Mouse (Mus musculus) myocyte (in vitro differentiated cells): ENCODE data around the gene Rilpl1. TPM values are rescaled to one million over a fixed set of nuclear protein-coding genes. Genes with fewer than 3 reads are reported as not detected.
"Not testable (repeated sequence)": the region's sequence is repeated elsewhere in the genome, so short reads cannot be mapped to it uniquely, and the experiment has no call there.

ENCODE experiments used
- H3K27me3 ChIP-seq: one replicate; pipeline ENCODE4 v1.6.1; 2011; ENCODE audit not compliant: control insufficient read depth, insufficient read depth, insufficient read length
- H3K36me3 ChIP-seq: one replicate; pipeline ENCODE4 v1.6.1; 2011; ENCODE audit not compliant: control insufficient read depth, insufficient read depth
- H3K4me2 ChIP-seq: one replicate; pipeline ENCODE4 v1.6.1; 2011; ENCODE audit warnings: low read depth, control low read depth
- H3K4me3 ChIP-seq: one replicate; pipeline ENCODE4 v1.5.1; 2011; ENCODE audit warnings: mild to moderate bottlenecking, control low read depth, moderate library complexity
- H3K79me2 ChIP-seq: one replicate; pipeline ENCODE4 v1.6.1; 2011; ENCODE audit not compliant: control insufficient read depth, insufficient read depth
- H3ac ChIP-seq: one replicate; pipeline ENCODE4 v1.6.1; 2011; ENCODE audit not compliant: control insufficient read depth, insufficient read length
- CEBPB ChIP-seq: IDR thresholded peaks from 2 replicates; pipeline ENCODE4 v1.6.1; 2011; ENCODE audit warnings: mild to moderate bottlenecking, moderate library complexity; ENCODE audit not compliant: poor library complexity, insufficient read depth, severe bottlenecking
- E2F4 ChIP-seq: IDR thresholded peaks from one replicate; pipeline ENCODE4 v1.6.1; 2011; ENCODE audit warnings: mild to moderate bottlenecking, control low read depth, moderate library complexity; ENCODE audit not compliant: insufficient read depth
- MAX ChIP-seq: IDR thresholded peaks from one replicate; pipeline ENCODE4 v1.6.1; 2011; ENCODE audit warnings: low read depth, mild to moderate bottlenecking, control low read depth
- MYOD1 ChIP-seq, 3 experiments: IDR thresholded peaks; one replicate each; pipeline ENCODE4 v1.6.1; 2011; ENCODE audit warnings: control low read depth in 2 of 3, low read depth in 2 of 3, mild to moderate bottlenecking in 2 of 3, moderate library complexity in 1 of 3; ENCODE audit not compliant: insufficient read length in 2 of 3, control insufficient read depth in 1 of 3
- MYOG ChIP-seq, 3 experiments: IDR thresholded peaks; one replicate each; pipeline ENCODE4 v1.6.1; 2011; ENCODE audit warnings: control low read depth in 2 of 3, low read depth in 2 of 3, mild to moderate bottlenecking in 2 of 3; ENCODE audit not compliant: insufficient read length in 2 of 3, control insufficient read depth in 1 of 3, insufficient read depth in 1 of 3
- POLR2A ChIP-seq: IDR thresholded peaks from one replicate; pipeline ENCODE4 v1.6.1; 2011; ENCODE audit warnings: low read depth, mild to moderate bottlenecking, control low read depth, moderate library complexity; ENCODE audit not compliant: insufficient read length
- POLR2AphosphoS2 ChIP-seq: IDR thresholded peaks from one replicate; pipeline ENCODE4 v1.6.1; 2011; ENCODE audit warnings: low read depth, control low read depth; ENCODE audit not compliant: insufficient read length
- REST ChIP-seq: IDR thresholded peaks from one replicate; pipeline ENCODE4 v1.6.1; 2011; ENCODE audit warnings: mild to moderate bottlenecking, control low read depth, moderate library complexity; ENCODE audit not compliant: insufficient read depth, insufficient read length
- SRF ChIP-seq: IDR thresholded peaks from one replicate; pipeline ENCODE4 v1.6.1; 2011; ENCODE audit warnings: low read depth; ENCODE audit not compliant: control insufficient read depth, insufficient read length
- TCF12 ChIP-seq: IDR thresholded peaks from one replicate; pipeline ENCODE4 v1.6.1; 2011; ENCODE audit warnings: mild to moderate bottlenecking, control low read depth; ENCODE audit not compliant: poor library complexity, insufficient read depth, severe bottlenecking
- TCF3 ChIP-seq: IDR thresholded peaks from one replicate; pipeline ENCODE4 v1.6.1; 2011; ENCODE audit warnings: low read depth, control low read depth; ENCODE audit not compliant: insufficient read length
- USF1 ChIP-seq: IDR thresholded peaks from one replicate; pipeline ENCODE4 v1.6.1; 2011; ENCODE audit warnings: low read depth, mild to moderate bottlenecking, control low read depth, moderate library complexity
- polyA plus RNA-seq: library from polyadenylated mRNA; unstranded; fragments of >200 nt; fragmentation: generic; extraction: Trizol; gene quantifications from one replicate; pipeline ENCODE4 v1.2.1, GENCODE M21; 2012; ENCODE audit warnings: missing spikeins

The Rilpl1 gene
- polyA plus RNA-seq, 1 experiment, result 43.1 TPM

GRCm38 (mm10) chr5:124463462-124463861, 67.7 kb downstream of the Rilpl1 start:
- peak; percentile 75 for TF ChIP-seq POLR2AphosphoS2
- no peak for TF ChIP-seq TCF3
- H3K4me3 ChIP-seq, result no peak overlapping the region
- no peaks in the 10 kb centered on the region for H3K27me3 ChIP-seq
- H3ac ChIP-seq, result no peak overlapping the region
- no peak overlapping the region for H3K4me2 ChIP-seq
- H3K79me2 ChIP-seq, result no peaks in the 10 kb centered on the region
- H3K36me3 ChIP-seq, result peaks cover 30% of the 10 kb centered on the region

DNA sequence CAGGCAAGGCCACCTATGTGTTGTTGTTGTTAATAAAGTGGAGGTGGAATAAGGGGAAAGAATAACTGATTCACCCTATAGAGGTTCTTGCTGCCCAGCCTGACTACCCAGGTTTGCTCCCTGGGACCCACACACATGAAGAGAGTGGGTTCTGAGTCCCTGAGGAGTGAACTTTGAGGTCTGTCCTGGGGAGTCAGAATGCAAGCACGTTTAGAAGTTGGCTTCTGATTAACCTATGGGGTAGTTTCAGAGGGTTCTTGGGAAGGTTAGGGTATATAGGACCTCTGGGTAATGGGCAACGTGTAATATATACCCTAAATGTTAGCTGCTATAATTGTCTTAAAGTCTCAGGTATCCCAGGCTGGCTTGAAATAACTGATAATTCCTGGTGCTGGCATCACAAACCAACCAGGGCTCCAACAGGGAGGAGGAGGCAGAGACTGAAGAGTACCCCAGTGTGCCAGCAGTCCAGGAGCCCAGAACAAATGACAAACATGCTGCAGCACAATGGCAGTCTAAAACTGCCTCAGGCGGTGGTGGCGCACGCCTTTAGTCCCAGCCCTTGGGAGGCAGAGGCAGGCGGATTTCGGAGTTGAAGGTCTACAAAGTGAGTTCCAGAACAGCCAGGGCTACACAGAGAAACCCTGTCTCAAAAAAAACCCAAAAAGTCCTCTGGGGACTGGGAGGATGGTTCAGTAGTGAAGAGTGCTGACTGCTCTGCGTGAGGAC, 68.7 kb downstream of the Rilpl1 start:
- H3K4me3 ChIP-seq, result no peak overlapping the region
- no peak for TF ChIP-seq CEBPB
- no peak for TF ChIP-seq MYOD1 (IDR thresholded peaks at IDR 0.05; ENCODE audit: control insufficient read depth in 1 of 3, insufficient read length in 2 of 3, low read depth in 2 of 3)
- TF ChIP-seq POLR2A, result no peak
- no peak for TF ChIP-seq REST
- no peak for TF ChIP-seq MYOG (IDR thresholded peaks at IDR 0.05; ENCODE audit: control insufficient read depth in 1 of 3, insufficient read depth in 1 of 3, insufficient read length in 2 of 3, low read depth in 2 of 3)
- no peak for TF ChIP-seq POLR2AphosphoS2
- no peak for TF ChIP-seq MAX
- TF ChIP-seq E2F4, result no peak
- TF ChIP-seq SRF, result no peak
- TF ChIP-seq USF1, result no peak
- TF ChIP-seq TCF12, result no peak
- TF ChIP-seq TCF3, result no peak
- no peak overlapping the region for H3K4me2 ChIP-seq
- H3K36me3 ChIP-seq, result peaks cover 33% of the 10 kb centered on the region
- no peaks in the 10 kb centered on the region for H3K79me2 ChIP-seq
- H3K27me3 ChIP-seq, result no peaks in the 10 kb centered on the region
- H3ac ChIP-seq, result no peak overlapping the region

GRCm38 (mm10) chr5:124460922-124461321, 70.3 kb downstream of the Rilpl1 start:
- H3ac ChIP-seq, H3K79me2 ChIP-seq, H3K4me3 ChIP-seq, H3K27me3 ChIP-seq, H3K4me2 ChIP-seq: not testable (repeated sequence)
- H3K36me3 ChIP-seq, result peaks cover 48% of the 10 kb centered on the region

- TF ChIP-seq TCF12 (no peak), E2F4 (no peak), TCF3 (no peak), MYOG (IDR thresholded peaks at IDR 0.05; ENCODE audit: control insufficient read depth in 1 of 3, insufficient read depth in 1 of 3, insufficient read length in 2 of 3, low read depth in 2 of 3) (no peak), USF1 (no peak)
- no peaks in the 10 kb centered on the region for H3K79me2 ChIP-seq
- no peaks in the 10 kb centered on the region for H3K27me3 ChIP-seq
- peaks cover 57% of the 10 kb centered on the region for H3K36me3 ChIP-seq
- H3ac ChIP-seq, result no peak overlapping the region
- no peak overlapping the region for H3K4me2 ChIP-seq
- H3K4me3 ChIP-seq, result no peak overlapping the region
Measured at GRCm38 (mm10) chr5:124456762-124457161, 74.4 kb downstream of the Rilpl1 start.

DNA sequence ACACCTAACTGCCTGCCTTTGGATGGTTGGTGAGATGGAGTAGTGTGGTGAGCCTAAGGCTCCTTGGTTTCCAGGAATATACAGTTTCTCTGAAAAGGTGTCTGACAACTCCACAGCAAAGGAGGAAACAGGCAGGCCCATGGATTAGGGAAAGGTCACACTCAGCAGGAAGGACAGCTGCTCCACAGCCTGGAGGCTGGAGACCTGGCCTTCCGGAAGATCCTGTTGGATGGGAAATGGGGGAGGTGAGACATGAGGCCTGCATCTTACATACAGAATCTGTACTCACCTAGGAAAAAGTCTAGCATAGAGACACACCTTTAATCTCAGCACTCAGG, 77.1 kb downstream of the Rilpl1 start:
- H3K36me3 ChIP-seq, result peaks cover 69% of the 10 kb centered on the region
- peaks cover 11% of the 10 kb centered on the region for H3K79me2 ChIP-seq
- H3K4me3 ChIP-seq, result no peak overlapping the region
- no peak overlapping the region for H3K4me2 ChIP-seq
- no peaks in the 10 kb centered on the region for H3K27me3 ChIP-seq
- no peak for TF ChIP-seq POLR2AphosphoS2
- TF ChIP-seq TCF3, result no peak
- no peak for TF ChIP-seq MAX
- no peak for TF ChIP-seq E2F4
- no peak for TF ChIP-seq POLR2A
- no peak for TF ChIP-seq MYOG (IDR thresholded peaks at IDR 0.05; ENCODE audit: control insufficient read depth in 1 of 3, insufficient read depth in 1 of 3, insufficient read length in 2 of 3, low read depth in 2 of 3)
- no peak for TF ChIP-seq USF1
- H3ac ChIP-seq, result no peak overlapping the region

DNA sequence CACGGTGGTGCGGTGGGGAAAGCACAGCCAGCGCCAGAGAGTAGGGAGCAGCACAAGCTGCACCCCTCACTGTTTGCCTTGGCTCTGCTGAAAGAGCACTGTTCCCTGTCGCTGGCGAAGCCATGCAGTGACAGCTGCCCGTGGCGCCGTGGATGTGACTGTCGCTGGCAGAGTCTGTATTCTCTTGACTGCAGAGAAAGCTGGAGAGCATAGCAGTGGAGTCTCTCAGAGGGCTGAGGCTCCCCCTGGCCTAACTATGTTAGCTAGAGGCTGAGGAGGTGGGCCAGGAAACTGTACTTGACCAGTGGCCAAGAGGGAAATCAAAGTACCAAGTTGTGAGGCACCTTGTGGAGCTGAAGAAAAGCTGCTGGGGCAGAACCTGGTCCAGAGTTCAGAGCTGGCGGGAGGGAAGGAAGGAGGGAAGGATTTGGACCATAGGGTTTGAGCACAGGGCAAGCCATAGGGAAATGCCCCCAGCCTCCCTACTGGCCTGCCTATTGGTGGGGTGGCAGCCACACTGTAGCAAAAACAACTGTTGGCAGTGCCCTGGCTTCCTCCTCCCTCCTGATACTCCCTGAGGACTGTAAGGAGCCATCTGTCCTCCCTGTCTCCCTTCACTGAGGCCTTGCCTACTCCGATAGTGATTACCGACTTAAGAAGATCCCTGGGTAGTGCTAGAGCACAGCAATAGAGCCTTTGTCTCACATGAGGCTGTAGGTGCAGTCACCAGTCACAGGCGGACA, 77.7 kb downstream of the Rilpl1 start:
- H3K79me2 ChIP-seq, result peaks cover 15% of the 10 kb centered on the region
- TF ChIP-seq REST, result no peak
- no peak for TF ChIP-seq TCF12
- no peak for TF ChIP-seq SRF
- no peak for TF ChIP-seq USF1
- TF ChIP-seq E2F4, result no peak
- no peak for TF ChIP-seq POLR2AphosphoS2
- no peak for TF ChIP-seq MYOG (IDR thresholded peaks at IDR 0.05; ENCODE audit: control insufficient read depth in 1 of 3, insufficient read depth in 1 of 3, insufficient read length in 2 of 3, low read depth in 2 of 3)
- TF ChIP-seq CEBPB, result no peak
- no peak for TF ChIP-seq MYOD1 (IDR thresholded peaks at IDR 0.05; ENCODE audit: control insufficient read depth in 1 of 3, insufficient read length in 2 of 3, low read depth in 2 of 3)
- no peak for TF ChIP-seq TCF3
- TF ChIP-seq MAX, result no peak
- no peak for TF ChIP-seq POLR2A

More for the DNA sequence above, 77.7 kb downstream of the Rilpl1 start:
- Histone ChIP-seq H3K4me3 (no peak overlapping the region), H3K36me3 (peaks cover 69% of the 10 kb centered on the region), H3K4me2 (no peak overlapping the region), H3ac (no peak overlapping the region), H3K27me3 (no peaks in the 10 kb centered on the region)
